Mouse (Mus musculus) midbrain, embryonic 14.5 days (tissue): Measurements from ENCODE around the gene Fam120b. TPM values are rescaled to one million over a fixed set of nuclear protein-coding genes. Genes with fewer than 3 reads are reported as not detected.

ENCODE experiments used
- ATAC-seq: fragments of 200-750 bp; cut with Nextera tagmentation; 2 replicates; pipeline ENCODE4 v1.8.0; 2017; ENCODE audit warnings: moderate number of reproducible peaks, moderate library complexity; ENCODE audit not compliant: low FRiP score, low TSS enrichment
- DNase-seq: peaks from one replicate; pipeline ENCODE4 v3.0.0-alpha.2; 2015
- H3K27ac ChIP-seq: fragments of 300-500 bp; sonication (generic); replicated peaks from 2 replicates; pipeline ENCODE4 v1.5.1; 2014; ENCODE audit warnings: mild to moderate bottlenecking, low read depth, low read length, moderate library complexity
- H3K27me3 ChIP-seq: fragments of 300-500 bp; sonication (generic); 2 replicates; pipeline ENCODE4 v1.6.1; 2014; ENCODE audit warnings: low read length, control low read depth, mixed read lengths; ENCODE audit not compliant: control insufficient read depth, insufficient read depth
- H3K36me3 ChIP-seq: fragments of 300-500 bp; sonication (generic); 2 replicates; pipeline ENCODE4 v1.6.1; 2014; ENCODE audit warnings: low read length, control low read depth; ENCODE audit not compliant: control insufficient read depth, insufficient read depth
- H3K4me1 ChIP-seq: fragments of 300-500 bp; sonication (generic); 2 replicates; pipeline ENCODE4 v1.6.1; 2014; ENCODE audit warnings: mild to moderate bottlenecking, antibody characterized with exemption, low read length, control low read depth; ENCODE audit not compliant: control insufficient read depth, insufficient read depth
- H3K4me2 ChIP-seq: fragments of 300-500 bp; sonication (generic); 2 replicates; pipeline ENCODE4 v1.6.1; 2014; ENCODE audit warnings: mild to moderate bottlenecking, low read length, moderate library complexity
- H3K4me3 ChIP-seq: fragments of 300-500 bp; sonication (generic); replicated peaks from 2 replicates; pipeline ENCODE4 v1.5.1; 2014; ENCODE audit warnings: low read depth, low read length
- H3K9ac ChIP-seq: fragments of 300-500 bp; sonication (generic); replicated peaks from 2 replicates; pipeline ENCODE4 v1.6.1; 2014; ENCODE audit warnings: mild to moderate bottlenecking, low read length, moderate library complexity
- H3K9me3 ChIP-seq: fragments of 300-500 bp; sonication (generic); 2 replicates; pipeline ENCODE4 v1.6.1; 2016; ENCODE audit warnings: low read length, control low read depth, mixed read lengths; ENCODE audit not compliant: control insufficient read depth
- WGBS: fragments of 180-500 bp; shearing (Covaris S2); extraction: QIAGEN DNeasy Blood & Tissue Kit; methylation state at CpG from one replicate; pipeline ENCODE4 v1.1.7; 2014; 5-methylcytosine and 5-hydroxymethylcytosine counted together
- polyA plus RNA-seq: library from polyadenylated mRNA; unstranded; fragments of >200 nt; fragmentation: Nextera tagmentation; extraction: Ambion mirVana; gene quantifications from 2 replicates; pipeline ENCODE4 v1.2.1, GENCODE M21; 2014

Gene Fam120b
- 36.9 and 49.1 TPM in 2 replicates for polyA plus RNA-seq

GRCm38 (mm10) chr17:15395997-15396675 is at the start of gene Fam120b:
Gene Fam120b, plus strand, starts transcription at chr17:15396202.
- H3K4me1 ChIP-seq = peaks cover 20% of the 10 kb centered on the region
- WGBS = under 1% methylated on average over 31 of the region's 31 CpGs
- peak within 1 kb of the TSS; percentile 92 for H3K4me2 ChIP-seq
- no peaks in the 10 kb centered on the region for H3K27me3 ChIP-seq
- peak within 1 kb of the TSS; percentile 85 for H3K9ac ChIP-seq
- H3K9me3 ChIP-seq = no peaks in the 10 kb centered on the region
- ATAC-seq = peak; percentile 97
- DNase-seq = peak; percentile 98
- H3K27ac ChIP-seq = peak within 1 kb of the TSS; percentile 90
- H3K4me3 ChIP-seq = peak within 1 kb of the TSS; percentile 76
- no peaks in the 10 kb centered on the region for H3K36me3 ChIP-seq

- 88% methylated on average over 2 of the region's 2 CpGs for WGBS
These were observed 45.9 kb upstream of the Fam120b start for GRCm38 (mm10) chr17:15350152-15350551.

DNA sequence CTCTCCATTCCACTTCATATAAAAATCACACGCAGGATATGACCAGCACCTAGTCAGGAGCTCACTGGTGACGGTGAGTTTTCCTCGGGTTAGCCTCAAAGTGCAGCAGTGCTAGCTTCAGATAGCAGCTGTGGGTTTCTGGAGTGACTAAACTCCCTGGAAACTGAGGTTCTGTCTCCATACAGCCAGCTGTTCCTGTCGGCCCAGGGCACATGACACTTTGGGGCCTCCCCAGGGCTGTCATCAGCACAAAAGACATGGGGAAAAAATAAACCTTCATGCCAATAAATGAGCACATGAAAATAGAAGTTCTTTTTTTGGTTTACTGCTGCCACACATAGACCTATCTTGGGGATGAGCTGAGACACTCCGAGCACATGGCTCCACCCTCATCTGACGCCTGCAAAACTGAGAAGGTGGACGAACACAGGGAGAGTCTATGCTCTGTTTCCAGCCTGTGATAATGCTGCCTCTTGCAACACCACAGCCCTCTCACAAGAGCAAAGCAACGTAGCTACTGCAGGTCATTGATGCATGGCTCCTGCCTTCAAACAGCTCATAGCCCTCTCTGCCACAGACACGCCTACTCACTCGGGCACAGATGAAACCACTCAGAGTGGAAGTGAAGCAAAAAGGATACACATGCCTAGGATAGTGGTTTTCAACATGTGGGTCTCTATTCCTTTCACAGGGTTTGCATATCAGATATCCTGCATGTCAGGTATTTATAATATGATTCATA is 43.0 kb upstream of the Fam120b start:
- DNase-seq (no peak), ATAC-seq (no peak)
- Histone ChIP-seq H3K4me2 (no peak overlapping the region), H3K36me3 (no peaks in the 10 kb centered on the region), H3K4me3 (no peak overlapping the region), H3K4me1 (no peaks in the 10 kb centered on the region), H3K9me3 (no peaks in the 10 kb centered on the region), H3K27ac (no peak overlapping the region), H3K27me3 (no peaks in the 10 kb centered on the region), H3K9ac (no peak overlapping the region)
- 73% methylated on average over 10 of the region's 10 CpGs for WGBS

More at GRCm38 (mm10) chr17:15350152-15350551, 45.9 kb upstream of the Fam120b start:
- Histone ChIP-seq H3K4me3 (no peak overlapping the region), H3K4me1 (no peaks in the 10 kb centered on the region), H3K27me3 (no peaks in the 10 kb centered on the region), H3K27ac (no peak overlapping the region), H3K9me3 (no peaks in the 10 kb centered on the region), H3K9ac (no peak overlapping the region), H3K36me3 (no peaks in the 10 kb centered on the region), H3K4me2 (no peak overlapping the region)
- ATAC-seq (no peak), DNase-seq (no peak)

DNA sequence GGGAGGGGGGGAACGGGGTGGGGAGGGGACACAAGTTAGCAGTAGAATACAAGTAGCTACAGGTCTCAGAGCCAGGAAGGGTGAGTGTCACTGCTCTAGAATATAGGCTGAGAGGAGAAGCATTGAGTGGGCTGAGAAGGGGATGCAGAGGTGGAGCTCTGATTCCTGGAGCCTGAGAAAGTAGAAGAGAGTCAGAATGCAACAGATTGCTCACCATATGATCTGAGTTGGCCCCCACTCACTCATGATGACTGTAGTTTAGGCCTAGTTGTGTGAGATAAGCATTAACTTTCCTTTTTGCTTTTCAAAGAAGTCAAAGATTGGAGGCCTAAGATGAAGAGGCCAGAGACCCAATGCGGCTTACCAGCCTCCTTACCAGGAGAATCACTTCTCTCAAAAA is 42.0 kb upstream of the Fam120b start:
- H3K27me3 ChIP-seq = no peaks in the 10 kb centered on the region
- H3K9me3 ChIP-seq = no peaks in the 10 kb centered on the region
- no peaks in the 10 kb centered on the region for H3K36me3 ChIP-seq
- no peak for ATAC-seq
- DNase-seq = no peak
- no peaks in the 10 kb centered on the region for H3K4me1 ChIP-seq
- no peak overlapping the region for H3K9ac ChIP-seq
- no peak overlapping the region for H3K4me3 ChIP-seq
- no peak overlapping the region for H3K27ac ChIP-seq
- H3K4me2 ChIP-seq = no peak overlapping the region
- 81% methylated on average over 2 of the region's 2 CpGs for WGBS

GRCm38 (mm10) chr17:15355072-15355471 is 40.9 kb upstream of the Fam120b start:
- H3K27me3 ChIP-seq = no peaks in the 10 kb centered on the region
- H3K9ac ChIP-seq = no peak overlapping the region
- H3K36me3 ChIP-seq = no peaks in the 10 kb centered on the region
- ATAC-seq (no peak), DNase-seq (no peak)
- no peaks in the 10 kb centered on the region for H3K9me3 ChIP-seq
- no peak overlapping the region for H3K4me3 ChIP-seq
- H3K4me2 ChIP-seq = no peak overlapping the region
- 93% methylated on average over 3 of the region's 3 CpGs for WGBS
- no peaks in the 10 kb centered on the region for H3K4me1 ChIP-seq
- H3K27ac ChIP-seq = no peak overlapping the region

GRCm38 (mm10) chr17:15356526-15356925 is 39.5 kb upstream of the Fam120b start:
- H3K27ac ChIP-seq = no peak overlapping the region
- no peaks in the 10 kb centered on the region for H3K4me1 ChIP-seq
- H3K27me3 ChIP-seq = no peaks in the 10 kb centered on the region
- no peak for ATAC-seq
- no peaks in the 10 kb centered on the region for H3K36me3 ChIP-seq
- DNase-seq = no peak
- no peak overlapping the region for H3K4me3 ChIP-seq
- 95% methylated on average over 5 of the region's 5 CpGs for WGBS
- no peak overlapping the region for H3K9ac ChIP-seq
- H3K9me3 ChIP-seq = no peaks in the 10 kb centered on the region
- no peak overlapping the region for H3K4me2 ChIP-seq

GRCm38 (mm10) chr17:15357071-15357470 is 38.9 kb upstream of the Fam120b start:
- Histone ChIP-seq H3K4me1 (no peaks in the 10 kb centered on the region), H3K4me3 (no peak overlapping the region), H3K36me3 (no peaks in the 10 kb centered on the region), H3K4me2 (no peak overlapping the region), H3K27me3 (no peaks in the 10 kb centered on the region), H3K9ac (no peak overlapping the region), H3K9me3 (no peaks in the 10 kb centered on the region), H3K27ac (no peak overlapping the region)
- 87% methylated on average over 3 of the region's 3 CpGs for whole genome bisulfite sequencing
- DNase-seq (no peak), ATAC-seq (no peak)

DNA sequence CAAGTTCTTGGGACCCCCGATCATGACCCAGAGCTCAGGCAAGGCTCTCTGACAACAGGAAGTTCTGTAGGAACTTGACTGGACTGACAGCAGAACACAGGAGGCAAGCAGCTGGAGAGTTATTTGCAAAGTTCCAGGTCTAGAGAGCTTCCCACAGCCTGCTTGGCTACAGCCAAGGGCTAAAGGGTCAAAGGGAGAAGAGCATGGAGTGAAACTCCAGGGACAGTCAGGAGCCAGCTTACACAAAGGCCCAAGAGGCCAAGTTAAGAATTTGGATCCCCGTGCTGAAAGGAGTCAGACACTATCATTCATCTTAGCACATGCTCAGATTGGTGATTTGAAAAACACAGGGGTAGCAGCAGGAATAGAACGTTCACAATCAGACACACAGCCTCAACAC is 32.3 kb upstream of the Fam120b start:
- Histone ChIP-seq H3K4me3 (no peak overlapping the region), H3K27ac (no peak overlapping the region), H3K9ac (no peak overlapping the region), H3K9me3 (no peaks in the 10 kb centered on the region), H3K27me3 (no peaks in the 10 kb centered on the region), H3K4me1 (no peaks in the 10 kb centered on the region), H3K36me3 (peaks cover 30% of the 10 kb centered on the region), H3K4me2 (no peak overlapping the region)
- no peak for DNase-seq
- WGBS = 84% methylated on average over 3 of the region's 3 CpGs
- no peak for ATAC-seq

GRCm38 (mm10) chr17:15365650-15366049 is 30.4 kb upstream of the Fam120b start:
- no peak overlapping the region for H3K9ac ChIP-seq
- no peak overlapping the region for H3K27ac ChIP-seq
- DNase-seq (no peak), ATAC-seq (no peak)
- no peaks in the 10 kb centered on the region for H3K27me3 ChIP-seq
- no peaks in the 10 kb centered on the region for H3K9me3 ChIP-seq
- no peak overlapping the region for H3K4me3 ChIP-seq
- H3K4me2 ChIP-seq = no peak overlapping the region
- peaks cover 50% of the 10 kb centered on the region for H3K36me3 ChIP-seq
- 90% methylated on average over 5 of the region's 5 CpGs for WGBS
- peaks cover 5% of the 10 kb centered on the region; the same call in 1 of the 2 replicates for H3K4me1 ChIP-seq
